Mouse (Mus musculus) limb, embryonic 11.5 days (tissue): ENCODE measurements around the gene Tbx19. TPM values are rescaled to one million over a fixed set of nuclear protein-coding genes. Genes with fewer than 3 reads are reported as not detected.

ENCODE experiments used
- ATAC-seq: fragments of 200-750 bp; cut with Nextera tagmentation; 2 replicates; pipeline ENCODE4 v1.8.0; 2017; ENCODE audit warnings: low read depth; ENCODE audit not compliant: insufficient number of reproducible peaks, low FRiP score, low TSS enrichment
- DNase-seq: peaks from one replicate; pipeline ENCODE4 v3.0.0-alpha.2; 2015; ENCODE audit warnings: low spot score
- H3K27ac ChIP-seq: fragments of 300-500 bp; sonication (generic); replicated peaks from 2 replicates; pipeline ENCODE4 v1.5.1; 2014; ENCODE audit warnings: low read depth, mild to moderate bottlenecking, low read length
- H3K27me3 ChIP-seq: fragments of 300-500 bp; sonication (generic); 2 replicates; pipeline ENCODE4 v1.6.1; 2014; ENCODE audit warnings: mild to moderate bottlenecking, low read length, mixed read lengths; ENCODE audit not compliant: control insufficient read depth, insufficient read depth
- H3K36me3 ChIP-seq: fragments of 300-500 bp; sonication (generic); 2 replicates; pipeline ENCODE4 v1.6.1; 2014; ENCODE audit warnings: mild to moderate bottlenecking, low read length, moderate library complexity, mixed read lengths; ENCODE audit not compliant: control insufficient read depth, insufficient read depth
- H3K4me1 ChIP-seq: fragments of 300-500 bp; sonication (generic); 2 replicates; pipeline ENCODE4 v1.6.1; 2014; ENCODE audit warnings: low read length, mixed read lengths; ENCODE audit not compliant: control insufficient read depth, insufficient read depth
- H3K4me2 ChIP-seq: fragments of 300-500 bp; sonication (generic); 2 replicates; pipeline ENCODE4 v1.6.1; 2014; ENCODE audit warnings: low read depth, mild to moderate bottlenecking, moderate library complexity; ENCODE audit not compliant: severe bottlenecking
- H3K4me3 ChIP-seq: fragments of 300-500 bp; sonication (generic); 2 replicates; pipeline ENCODE4 v1.5.1; 2014; ENCODE audit warnings: low read depth, low read length
- H3K9ac ChIP-seq: fragments of 300-500 bp; sonication (generic); 2 replicates; pipeline ENCODE4 v1.6.1; 2014; ENCODE audit warnings: mild to moderate bottlenecking, low read length
- H3K9me3 ChIP-seq: fragments of 300-500 bp; sonication (generic); 2 replicates; pipeline ENCODE4 v1.6.1; 2016; ENCODE audit warnings: low read length; ENCODE audit not compliant: control insufficient read depth
- WGBS: fragments of 180-500 bp; shearing (Covaris S2); extraction: QIAGEN DNeasy Blood & Tissue Kit; methylation state at CpG from one replicate; pipeline ENCODE4 v1.1.7; 2014; 5-methylcytosine and 5-hydroxymethylcytosine counted together
- polyA plus RNA-seq: library from polyadenylated mRNA; unstranded; fragments of >200 nt; fragmentation: Nextera tagmentation; extraction: Ambion mirVana; gene quantifications from 2 replicates; pipeline ENCODE4 v1.2.1, GENCODE M21; 2014

The Tbx19 gene
- 0.05 TPM in 1 of 2 replicates, not detected in the other for polyA plus RNA-seq

- DNase-seq (no peak), ATAC-seq (no peak)
- H3K4me2 ChIP-seq: no peak within 1 kb of the TSS
- H3K4me1 ChIP-seq: no peaks in the 10 kb centered on the region
- H3K9ac ChIP-seq: no peak within 1 kb of the TSS
- no peak within 1 kb of the TSS for H3K4me3 ChIP-seq
- no peaks in the 10 kb centered on the region for H3K27me3 ChIP-seq
- no peak within 1 kb of the TSS for H3K27ac ChIP-seq
- 88% methylated on average over 8 of the region's 8 CpGs for WGBS
- H3K36me3 ChIP-seq: no peaks in the 10 kb centered on the region
- no peaks in the 10 kb centered on the region for H3K9me3 ChIP-seq
These were observed at the start of gene Tbx19 for GRCm38 (mm10) chr1:165160723-165161405. Tbx19 (minus strand) TSS chr1:165160773.

- Histone ChIP-seq H3K4me1 (no peaks in the 10 kb centered on the region), H3K4me2 (no peak overlapping the region), H3K36me3 (no peaks in the 10 kb centered on the region), H3K27ac (no peak overlapping the region), H3K27me3 (no peaks in the 10 kb centered on the region), H3K4me3 (no peak overlapping the region), H3K9ac (no peak overlapping the region), H3K9me3 (no peaks in the 10 kb centered on the region)
- no peak for DNase-seq
- no peak for ATAC-seq
- 5% methylated on average over 2 of the region's 2 CpGs for WGBS
These were observed 45.0 kb upstream of the Tbx19 start for GRCm38 (mm10) chr1:165205591-165205990.

GRCm38 (mm10) chr1:165203488-165204035 is 43.0 kb upstream of the Tbx19 start:
- 32% methylated on average over 2 of the region's 2 CpGs for WGBS
- ATAC-seq: no peak
- no peak overlapping the region for H3K9ac ChIP-seq

GRCm38 (mm10) chr1:165201445-165202012 is 41.0 kb upstream of the Tbx19 start:
- Histone ChIP-seq H3K4me1 (no peaks in the 10 kb centered on the region), H3K9me3 (no peaks in the 10 kb centered on the region), H3K9ac (no peak overlapping the region), H3K4me3 (no peak overlapping the region), H3K27ac (no peak overlapping the region), H3K36me3 (no peaks in the 10 kb centered on the region), H3K4me2 (no peak overlapping the region), H3K27me3 (no peaks in the 10 kb centered on the region)
- no peak for DNase-seq
- no peak for ATAC-seq
- 86% methylated on average over 4 of the region's 4 CpGs for WGBS

More at GRCm38 (mm10) chr1:165203488-165204035, 43.0 kb upstream of the Tbx19 start:
- Histone ChIP-seq H3K27ac (no peak overlapping the region), H3K9me3 (no peaks in the 10 kb centered on the region), H3K4me3 (no peak overlapping the region), H3K4me2 (no peak overlapping the region), H3K27me3 (no peaks in the 10 kb centered on the region), H3K4me1 (no peaks in the 10 kb centered on the region), H3K36me3 (no peaks in the 10 kb centered on the region)
- DNase-seq: no peak

GRCm38 (mm10) chr1:165200748-165201147 is 40.2 kb upstream of the Tbx19 start:
- H3K36me3 ChIP-seq: no peaks in the 10 kb centered on the region
- H3K4me3 ChIP-seq: no peak overlapping the region
- H3K4me2 ChIP-seq: no peak overlapping the region
- H3K27ac ChIP-seq: no peak overlapping the region
- no peaks in the 10 kb centered on the region for H3K27me3 ChIP-seq
- ATAC-seq (no peak), DNase-seq (no peak)
- WGBS: 79% methylated on average over 8 of the region's 8 CpGs
- H3K9ac ChIP-seq: no peak overlapping the region
- no peaks in the 10 kb centered on the region for H3K9me3 ChIP-seq
- no peaks in the 10 kb centered on the region for H3K4me1 ChIP-seq

GRCm38 (mm10) chr1:165199639-165200038 is 39.1 kb upstream of the Tbx19 start:
- Histone ChIP-seq H3K36me3 (no peaks in the 10 kb centered on the region), H3K4me2 (no peak overlapping the region), H3K9ac (no peak overlapping the region), H3K27ac (no peak overlapping the region), H3K4me3 (no peak overlapping the region), H3K4me1 (0 out of 2 replicates have a peak, but pooled peaks cover under 1% of the 10 kb centered on the region), H3K9me3 (no peaks in the 10 kb centered on the region), H3K27me3 (no peaks in the 10 kb centered on the region)
- no peak for ATAC-seq
- no peak for DNase-seq
- 74% methylated on average over 3 of the region's 3 CpGs for WGBS

- no peak overlapping the region for H3K4me3 ChIP-seq
- H3K4me1 ChIP-seq: 0 out of 2 replicates have a peak, but pooled peaks cover 3% of the 10 kb centered on the region
- no peak for ATAC-seq
- no peak overlapping the region for H3K4me2 ChIP-seq
- no peaks in the 10 kb centered on the region for H3K36me3 ChIP-seq
- no peaks in the 10 kb centered on the region for H3K27me3 ChIP-seq
- H3K27ac ChIP-seq: no peak overlapping the region
- WGBS: 73% methylated on average over 1 of the region's 1 CpGs
- H3K9me3 ChIP-seq: no peaks in the 10 kb centered on the region
- DNase-seq: no peak
- H3K9ac ChIP-seq: no peak overlapping the region
These were observed 38.4 kb upstream of the Tbx19 start for GRCm38 (mm10) chr1:165198951-165199350.

- Histone ChIP-seq H3K36me3 (no peaks in the 10 kb centered on the region), H3K4me3 (no peak overlapping the region), H3K4me1 (0 out of 2 replicates have a peak, but pooled peaks cover 3% of the 10 kb centered on the region), H3K9me3 (no peaks in the 10 kb centered on the region), H3K9ac (no peak overlapping the region), H3K27me3 (no peaks in the 10 kb centered on the region), H3K27ac (no peak overlapping the region), H3K4me2 (no peak overlapping the region)
- DNase-seq: no peak
- WGBS: 90% methylated on average over 3 of the region's 3 CpGs
- no peak for ATAC-seq
These were observed 37.3 kb upstream of the Tbx19 start for GRCm38 (mm10) chr1:165197875-165198274.
